Comparison of ENCODE assay signal across 9 mouse cellular contexts in genomic region chr12:99686418-99686992, GRCm38 (mm10).
A peak's percentile ranks its signal among the peaks of the same experiment; 100 is the strongest.
DNase-seq lines count a peak whose midpoint lies in the region; ATAC-seq and TF ChIP-seq lines count a peak whose summit lies in the region.
"Had no signal": no experiment of that assay in that cellular context is flagged by ENCODE, and none has a peak within 500 bp of the region (broad histone marks: within the 10 kb centered on the region; RNA-seq: fewer than 3 reads in every experiment).

No protein-coding gene starts in this region.

- no peak for DNase-seq in cerebellum, postnatal 4 days (ENCODE audit: low spot score in 2 of 2)
- peak; percentile 34 for DNase-seq in Muller cell, postnatal 12 days (ENCODE audit: inconsistent ontology term)
- peak; percentile 27 for DNase-seq in fibroblast of lung, adult 2 months (ENCODE audit: low read depth)
- peak; percentile 48 to 50 for DNase-seq in heart, postnatal 10 days
- no peak for DNase-seq in thymus, adult 18-20 months
- DNase-seq in forebrain, postnatal 0 days = no peak
- DNase-seq in stomach, postnatal 0 days (ENCODE audit: low spot score) = no peak

- no peak overlapping the region for H3K4me3 ChIP-seq in forebrain, postnatal 0 days (ENCODE audit: low read depth, low read length)
- no peak overlapping the region for H3K4me3 ChIP-seq in stomach, postnatal 0 days (ENCODE audit: low read depth, low read length)
- H3K4me3 ChIP-seq: stomach, embryonic 15.5 days had no signal

- 62% methylated on average over 6 of the region's 6 CpGs for WGBS in forebrain, postnatal 0 days
- WGBS in stomach, postnatal 0 days = 56% methylated on average over 6 of the region's 6 CpGs

- H3K4me1 ChIP-seq in forebrain, postnatal 0 days (ENCODE audit: insufficient read depth) = no peaks in the 10 kb centered on the region
- no peaks in the 10 kb centered on the region for H3K4me1 ChIP-seq in stomach, postnatal 0 days (replicated peaks; ENCODE audit: control insufficient read depth, insufficient read depth)
- H3K4me1 ChIP-seq: stomach, embryonic 15.5 days had no signal

- no peak overlapping the region for H3K9ac ChIP-seq in forebrain, postnatal 0 days
- no peak overlapping the region for H3K9ac ChIP-seq in stomach, postnatal 0 days (ENCODE audit: low read length)
- H3K9ac ChIP-seq: stomach, embryonic 15.5 days had no signal

- peak; percentile 68; the same call in 1 of the 2 replicates for ATAC-seq in cerebellum, adult (ENCODE audit: insufficient number of reproducible peaks, low FRiP score, low TSS enrichment)
- ATAC-seq in forebrain, postnatal 0 days = no peak
- ATAC-seq in stomach, postnatal 0 days (ENCODE audit: low FRiP score, low TSS enrichment) = no peak

- no peak for TF ChIP-seq CTCF in forebrain, postnatal 0 days (IDR thresholded peaks at IDR 0.05; ENCODE audit: low read depth)
- TF ChIP-seq CTCF in stomach, postnatal 0 days (IDR thresholded peaks at IDR 0.05; ENCODE audit: low read depth) = no peak

- no peak overlapping the region for H3K27ac ChIP-seq in forebrain, postnatal 0 days (ENCODE audit: low read depth, low read length)
- H3K27ac ChIP-seq in stomach, postnatal 0 days (replicated peaks) = no peak overlapping the region
- H3K27ac ChIP-seq: stomach, embryonic 15.5 days had no signal

- TF ChIP-seq EP300 in stomach, postnatal 0 days (optimal IDR thresholded peaks at IDR 0.05) = no peak

- H3K9me3 ChIP-seq in forebrain, postnatal 0 days (ENCODE audit: low read length) = no peaks in the 10 kb centered on the region
- H3K9me3 ChIP-seq in stomach, postnatal 0 days (ENCODE audit: control insufficient read depth, low read length) = no peaks in the 10 kb centered on the region
- H3K9me3 ChIP-seq: stomach, embryonic 15.5 days had no signal

- no peaks in the 10 kb centered on the region for H3K36me3 ChIP-seq in forebrain, postnatal 0 days (ENCODE audit: insufficient read depth)
- no peaks in the 10 kb centered on the region for H3K36me3 ChIP-seq in stomach, postnatal 0 days (ENCODE audit: control insufficient read depth, insufficient read depth, low read length)
- H3K36me3 ChIP-seq: stomach, embryonic 15.5 days had no signal

- intact Hi-C loops in heart, postnatal 10 days (cut with DNase I) = loop anchor here (2.0 kb wide), 1 partner anchor 124 kb away; the partner anchor contains the start of gene Foxn3

- no peaks in the 10 kb centered on the region for H3K27me3 ChIP-seq in forebrain, postnatal 0 days (ENCODE audit: insufficient read depth, low read length)
- H3K27me3 ChIP-seq in stomach, postnatal 0 days (ENCODE audit: control insufficient read depth, insufficient read depth, low read length) = no peaks in the 10 kb centered on the region
- H3K27me3 ChIP-seq: stomach, embryonic 15.5 days had no signal

- H3K4me2 ChIP-seq in forebrain, postnatal 0 days (ENCODE audit: low read depth) = no peak overlapping the region
- no peak overlapping the region for H3K4me2 ChIP-seq in stomach, postnatal 0 days (replicated peaks; ENCODE audit: low read depth)
- H3K4me2 ChIP-seq: stomach, embryonic 15.5 days had no signal

Comparison
In these comparisons a context has a peak if more than half of its experiments do, and no peak if none do; other contexts are left out.
1. DNase-seq: peak in Muller cell, postnatal 12 days (single experiment), fibroblast of lung, adult 2 months (single experiment) and heart, postnatal 10 days (2 of 2); none in cerebellum, postnatal 4 days (0 of 2), thymus, adult 18-20 months (0 of 2), forebrain, postnatal 0 days (single experiment) and stomach, postnatal 0 days (single experiment).